Mouse (Mus musculus) hindbrain, embryonic 10.5 days (tissue): Measurements from ENCODE around the gene Tap1. TPM values are rescaled to one million over a fixed set of nuclear protein-coding genes. Genes with fewer than 3 reads are reported as not detected.

ENCODE experiments used
- DNase-seq: peaks from one replicate; pipeline ENCODE4 v3.0.0-alpha.2; 2017; ENCODE audit warnings: low spot score
- H3K27ac ChIP-seq: fragments of 300-500 bp; sonication (generic); 2 replicates; pipeline ENCODE4 v1.5.1; 2016; ENCODE audit warnings: mild to moderate bottlenecking, moderate library complexity
- H3K27me3 ChIP-seq: fragments of 300-500 bp; sonication (generic); 2 replicates; pipeline ENCODE4 v1.6.1; 2016; ENCODE audit warnings: mild to moderate bottlenecking; ENCODE audit not compliant: poor library complexity, insufficient read depth, severe bottlenecking
- H3K36me3 ChIP-seq: fragments of 300-500 bp; sonication (generic); 2 replicates; pipeline ENCODE4 v1.6.1; 2016; ENCODE audit warnings: mild to moderate bottlenecking, moderate library complexity
- H3K4me1 ChIP-seq: fragments of 300-500 bp; sonication (generic); replicated peaks from 2 replicates; pipeline ENCODE4 v1.6.1; 2016; ENCODE audit warnings: mild to moderate bottlenecking
- H3K4me3 ChIP-seq: fragments of 300-500 bp; sonication (generic); 2 replicates; pipeline ENCODE4 v1.5.1; 2016; ENCODE audit warnings: mild to moderate bottlenecking, moderate library complexity
- H3K9me3 ChIP-seq: fragments of 300-500 bp; sonication (generic); 2 replicates; pipeline ENCODE4 v1.6.1; 2016; ENCODE audit warnings: mild to moderate bottlenecking, moderate library complexity
- WGBS: fragments of 180-500 bp; shearing (Covaris S2); methylation state at CpG from one replicate; pipeline ENCODE4 v1.1.7; 2016; 5-methylcytosine and 5-hydroxymethylcytosine counted together
- polyA plus RNA-seq: library from polyadenylated mRNA; unstranded; fragments of >200 nt; fragmentation: Nextera tagmentation; extraction: Ambion mirVana; gene quantifications from 2 replicates; pipeline ENCODE4 v1.2.1, GENCODE M21; 2016

Tap1 gene
- polyA plus RNA-seq, 1 experiment from 2014 or later: 1.7 TPM

GRCm38 (mm10) chr17:34164202-34164895 is 23.0 kb upstream of the Tap1 start:
- no peaks in the 10 kb centered on the region; the same call in 1 of the 2 replicates for H3K27me3 ChIP-seq
- H3K36me3 ChIP-seq: no peaks in the 10 kb centered on the region
- 40% methylated on average over 9 of the region's 9 CpGs for WGBS
- no peaks in the 10 kb centered on the region for H3K4me1 ChIP-seq
- H3K27ac ChIP-seq: no peak overlapping the region
- 0 out of 2 replicates have a peak, but pooled peaks cover 4% of the 10 kb centered on the region for H3K9me3 ChIP-seq
- no peak for DNase-seq
- no peak overlapping the region for H3K4me3 ChIP-seq

GRCm38 (mm10) chr17:34165033-34165730 is 22.2 kb upstream of the Tap1 start:
- Histone ChIP-seq H3K4me3 (no peak overlapping the region), H3K27ac (no peak overlapping the region), H3K9me3 (0 out of 2 replicates have a peak, but pooled peaks cover 4% of the 10 kb centered on the region), H3K36me3 (no peaks in the 10 kb centered on the region), H3K4me1 (no peaks in the 10 kb centered on the region), H3K27me3 (no peaks in the 10 kb centered on the region; the same call in 1 of the 2 replicates)
- WGBS: 86% methylated on average over 6 of the region's 6 CpGs
- no peak for DNase-seq

- no peaks in the 10 kb centered on the region; the same call in 1 of the 2 replicates for H3K27me3 ChIP-seq
- H3K4me3 ChIP-seq: no peak overlapping the region
- H3K4me1 ChIP-seq: no peaks in the 10 kb centered on the region
- 6% methylated on average over 2 of the region's 2 CpGs for WGBS
- DNase-seq: peak; percentile 37
- peaks cover 12% of the 10 kb centered on the region; the same call in 1 of the 2 replicates for H3K9me3 ChIP-seq
- no peaks in the 10 kb centered on the region for H3K36me3 ChIP-seq
- H3K27ac ChIP-seq: no peak overlapping the region
Observed at GRCm38 (mm10) chr17:34169279-34169678, 18.1 kb upstream of the Tap1 start.

GRCm38 (mm10) chr17:34170487-34170876 is 16.9 kb upstream of the Tap1 start:
- Histone ChIP-seq H3K9me3 (peaks cover 10% of the 10 kb centered on the region; the same call in 1 of the 2 replicates), H3K27me3 (no peaks in the 10 kb centered on the region; the same call in 1 of the 2 replicates), H3K27ac (no peak overlapping the region), H3K4me3 (no peak overlapping the region), H3K36me3 (no peaks in the 10 kb centered on the region), H3K4me1 (no peaks in the 10 kb centered on the region)
- DNase-seq: no peak
- WGBS: 31% methylated on average over 4 of the region's 4 CpGs

GRCm38 (mm10) chr17:34170877-34171498 is 16.4 kb upstream of the Tap1 start:
- DNase-seq: peak; percentile 67
- Histone ChIP-seq H3K4me1 (no peaks in the 10 kb centered on the region), H3K4me3 (no peak overlapping the region), H3K36me3 (no peaks in the 10 kb centered on the region), H3K27ac (no peak overlapping the region), H3K9me3 (peaks cover 7% of the 10 kb centered on the region; the same call in 1 of the 2 replicates), H3K27me3 (no peaks in the 10 kb centered on the region; the same call in 1 of the 2 replicates)
- 46% methylated on average over 13 of the region's 13 CpGs for WGBS

- Histone ChIP-seq H3K36me3 (no peaks in the 10 kb centered on the region), H3K9me3 (peaks cover 17% of the 10 kb centered on the region), H3K27ac (no peak overlapping the region), H3K27me3 (no peaks in the 10 kb centered on the region; the same call in 1 of the 2 replicates), H3K4me1 (no peaks in the 10 kb centered on the region), H3K4me3 (no peak overlapping the region)
- WGBS: 96% methylated on average over 5 of the region's 5 CpGs
- DNase-seq: no peak
Observed at GRCm38 (mm10) chr17:34172528-34172927, 14.8 kb upstream of the Tap1 start.

- Histone ChIP-seq H3K36me3 (no peaks in the 10 kb centered on the region), H3K4me3 (no peak overlapping the region), H3K27me3 (no peaks in the 10 kb centered on the region; the same call in 1 of the 2 replicates), H3K4me1 (no peaks in the 10 kb centered on the region), H3K27ac (no peak overlapping the region), H3K9me3 (peaks cover 21% of the 10 kb centered on the region)
- no peak for DNase-seq
- WGBS: 58% methylated on average over 1 of the region's 1 CpGs
Observed at GRCm38 (mm10) chr17:34174075-34174474, 13.3 kb upstream of the Tap1 start.

- no peak for DNase-seq
- Histone ChIP-seq H3K27me3 (peaks cover 2% of the 10 kb centered on the region; the same call in 1 of the 2 replicates), H3K4me1 (no peaks in the 10 kb centered on the region), H3K27ac (no peak overlapping the region), H3K36me3 (no peaks in the 10 kb centered on the region), H3K4me3 (no peak overlapping the region), H3K9me3 (peaks cover 20% of the 10 kb centered on the region)
- 71% methylated on average over 4 of the region's 4 CpGs for WGBS
Observed at GRCm38 (mm10) chr17:34177179-34177578, 10.2 kb upstream of the Tap1 start.

GRCm38 (mm10) chr17:34179019-34179418 is 8.3 kb upstream of the Tap1 start:
- no peaks in the 10 kb centered on the region for H3K36me3 ChIP-seq
- peaks cover 13% of the 10 kb centered on the region for H3K9me3 ChIP-seq
- H3K27ac ChIP-seq: no peak overlapping the region
- H3K4me1 ChIP-seq: no peaks in the 10 kb centered on the region
- WGBS: 66% methylated on average over 6 of the region's 6 CpGs
- no peak overlapping the region for H3K4me3 ChIP-seq
- no peak for DNase-seq
- H3K27me3 ChIP-seq: peaks cover 12% of the 10 kb centered on the region

GRCm38 (mm10) chr17:34179913-34180859 is 7.2 kb upstream of the Tap1 start:
- 74% methylated on average over 13 of the region's 13 CpGs for WGBS
- H3K4me3 ChIP-seq: no peak overlapping the region
- H3K4me1 ChIP-seq: no peaks in the 10 kb centered on the region
- peaks cover 23% of the 10 kb centered on the region for H3K27me3 ChIP-seq
- H3K27ac ChIP-seq: no peak overlapping the region
- H3K36me3 ChIP-seq: no peaks in the 10 kb centered on the region
- H3K9me3 ChIP-seq: peaks cover 13% of the 10 kb centered on the region
- no peak for DNase-seq

- peaks cover 57% of the 10 kb centered on the region for H3K27me3 ChIP-seq
- H3K9me3 ChIP-seq: no peaks in the 10 kb centered on the region
- H3K27ac ChIP-seq: no peak overlapping the region
- no peak overlapping the region for H3K4me3 ChIP-seq
- no peaks in the 10 kb centered on the region for H3K36me3 ChIP-seq
- 83% methylated on average over 15 of the region's 15 CpGs for WGBS
- DNase-seq: no peak
- H3K4me1 ChIP-seq: peaks cover 19% of the 10 kb centered on the region
Observed at GRCm38 (mm10) chr17:34183564-34184219, 3.7 kb upstream of the Tap1 start.

GRCm38 (mm10) chr17:34185526-34185925 is 1.8 kb upstream of the Tap1 start:
- no peak for DNase-seq
- 89% methylated on average over 9 of the region's 9 CpGs for WGBS
- H3K4me1 ChIP-seq: peaks cover 19% of the 10 kb centered on the region
- no peaks in the 10 kb centered on the region for H3K9me3 ChIP-seq
- H3K4me3 ChIP-seq: no peak overlapping the region
- H3K36me3 ChIP-seq: no peaks in the 10 kb centered on the region
- H3K27me3 ChIP-seq: peaks cover 75% of the 10 kb centered on the region
- H3K27ac ChIP-seq: no peak overlapping the region
